Mouse (Mus musculus) gastrocnemius, postnatal 10 days (tissue): ENCODE results near the gene Tcte2. TPM values are rescaled to one million over a fixed set of nuclear protein-coding genes. Genes with fewer than 3 reads are reported as not detected.
"Not testable (repeated sequence)": the region's sequence is repeated elsewhere in the genome, so short reads cannot be mapped to it uniquely, and the experiment has no call there.

Source experiments
- DNase-seq: peaks from one replicate; pipeline ENCODE4 v3.0.0; 2021; ENCODE audit warnings: mixed read lengths
- total RNA-seq, 2 experiments: library from RNA; stranded (reverse); gene quantifications; 2 replicates each; pipeline ENCODE4 v1.2.3; 2021

Tcte2 gene
- total RNA-seq, 2 experiments from 2014 or later: 1.6 to 2.3 TPM

DNA sequence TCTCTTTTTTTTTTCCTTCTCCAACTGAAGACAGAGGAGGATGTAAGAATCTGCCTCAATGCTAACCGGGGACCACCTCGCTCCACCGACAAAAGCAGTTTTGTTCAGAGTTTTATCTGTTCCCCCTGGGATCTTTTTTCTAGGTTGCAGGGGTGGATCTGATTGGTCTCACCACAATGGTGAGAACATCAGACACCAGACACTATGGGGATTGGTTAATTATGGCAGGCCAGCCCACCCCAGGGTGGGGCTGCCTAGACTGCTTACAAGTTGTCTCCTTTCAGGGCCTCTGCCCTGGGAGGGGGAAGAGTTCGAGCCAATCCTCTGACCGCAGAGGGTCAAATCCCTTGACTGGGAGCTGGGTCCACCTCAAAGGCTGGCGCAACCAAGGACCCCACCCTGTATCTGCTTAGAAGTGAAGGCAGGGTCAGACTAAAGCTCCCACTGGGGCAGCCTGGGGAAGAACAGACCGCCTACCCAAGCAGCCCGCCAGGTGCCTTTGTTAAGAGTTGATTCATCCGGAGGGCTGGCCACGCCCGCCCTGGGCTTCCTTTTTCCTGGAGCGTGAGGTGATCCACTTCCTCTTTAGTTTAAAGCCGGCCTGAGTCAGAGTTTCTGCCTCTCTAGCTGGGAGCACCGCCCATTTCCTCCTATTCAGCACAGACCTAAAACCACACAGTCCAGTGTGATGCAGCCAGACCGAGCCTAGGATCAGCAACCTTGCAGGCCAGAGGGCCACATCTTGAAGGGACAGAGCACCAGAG lies 78.0 kb downstream of the Tcte2 start:
- DNase-seq: peak; percentile 44

DNA sequence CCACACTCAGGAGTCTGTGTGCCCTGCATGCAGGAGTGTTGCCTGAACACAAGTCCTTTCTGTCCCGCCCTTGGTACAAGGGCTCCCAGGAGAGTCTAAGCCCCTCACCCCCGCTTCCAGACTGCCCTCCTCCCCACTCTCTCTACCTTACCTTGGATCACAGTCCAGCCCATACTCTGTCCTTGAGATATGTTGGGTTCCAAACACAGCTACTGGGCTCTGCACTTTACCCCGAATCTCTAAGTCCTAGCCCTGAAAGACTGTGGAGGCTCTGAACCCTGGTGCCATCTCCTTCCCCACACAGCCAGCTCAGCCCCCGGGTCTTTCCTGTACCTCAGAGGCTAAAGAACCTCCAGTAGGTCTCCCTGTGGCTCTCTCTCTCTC lies 78.6 kb downstream of the Tcte2 start:
- DNase-seq: no peak

- no peak for DNase-seq
Measured at GRCm38 (mm10) chr17:13682378-13683026, 79.1 kb downstream of the Tcte2 start.

DNA sequence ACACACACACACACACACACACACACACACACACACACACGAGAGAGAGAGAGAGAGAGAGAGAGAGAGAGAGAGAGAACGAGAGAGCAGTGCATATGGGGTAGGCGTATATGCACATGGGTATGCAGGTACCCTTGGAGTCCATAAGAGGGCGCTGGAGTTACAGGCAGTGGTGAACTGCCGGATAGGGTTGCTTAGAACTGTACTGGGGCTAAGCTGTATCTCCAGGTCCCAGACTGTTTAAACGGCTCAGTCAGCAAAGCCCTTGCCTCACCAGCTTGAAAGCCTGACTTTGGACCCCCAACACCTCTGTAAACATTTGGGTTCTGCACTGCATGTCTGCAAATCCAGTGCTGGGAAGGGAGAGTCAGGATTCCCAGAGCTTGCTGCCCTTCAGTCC lies 79.9 kb downstream of the Tcte2 start:
- DNase-seq: no peak

- peak; percentile 32 for DNase-seq
Measured at GRCm38 (mm10) chr17:13681126-13681525, 80.5 kb downstream of the Tcte2 start.

DNA sequence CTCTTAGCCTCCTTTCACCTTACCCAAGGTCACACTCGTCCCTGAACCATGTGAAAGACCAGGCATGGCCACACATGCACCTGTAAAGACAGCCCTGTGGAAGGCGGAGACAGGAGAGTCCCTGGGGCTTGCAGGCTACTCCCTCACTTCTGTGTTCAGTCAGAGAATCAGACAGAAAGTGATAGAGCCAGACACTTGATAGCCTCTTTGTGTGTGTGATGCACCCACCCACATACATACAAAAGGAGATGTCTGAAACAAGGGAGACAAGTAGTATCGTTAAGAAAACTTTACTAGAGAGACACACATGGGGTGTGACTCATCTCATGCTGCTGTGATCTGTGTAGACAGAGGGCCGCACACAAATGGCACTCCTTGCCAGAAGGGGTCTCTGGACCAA lies 81.3 kb downstream of the Tcte2 start:
- no peak for DNase-seq

DNA sequence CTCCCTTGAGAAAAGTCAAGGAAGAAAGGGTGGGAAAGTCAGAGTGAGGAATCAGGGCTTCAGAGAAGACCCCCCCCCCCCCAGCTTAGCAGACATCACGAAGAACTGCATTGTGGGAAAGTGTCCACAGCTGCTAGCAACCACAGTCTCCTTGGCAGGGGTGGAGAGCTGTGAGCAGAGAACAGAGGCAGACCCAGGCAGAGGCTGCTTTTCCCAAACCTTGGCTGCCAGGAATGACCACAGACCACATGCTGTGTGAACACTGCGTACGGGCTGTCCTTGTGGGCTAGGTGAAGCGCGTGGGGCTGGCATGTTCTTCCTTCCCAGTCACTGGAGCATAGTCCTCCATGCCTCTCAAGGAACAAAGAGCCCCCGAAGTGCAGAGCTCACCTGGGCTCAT lies 81.9 kb downstream of the Tcte2 start:
- DNase-seq: no peak

DNA sequence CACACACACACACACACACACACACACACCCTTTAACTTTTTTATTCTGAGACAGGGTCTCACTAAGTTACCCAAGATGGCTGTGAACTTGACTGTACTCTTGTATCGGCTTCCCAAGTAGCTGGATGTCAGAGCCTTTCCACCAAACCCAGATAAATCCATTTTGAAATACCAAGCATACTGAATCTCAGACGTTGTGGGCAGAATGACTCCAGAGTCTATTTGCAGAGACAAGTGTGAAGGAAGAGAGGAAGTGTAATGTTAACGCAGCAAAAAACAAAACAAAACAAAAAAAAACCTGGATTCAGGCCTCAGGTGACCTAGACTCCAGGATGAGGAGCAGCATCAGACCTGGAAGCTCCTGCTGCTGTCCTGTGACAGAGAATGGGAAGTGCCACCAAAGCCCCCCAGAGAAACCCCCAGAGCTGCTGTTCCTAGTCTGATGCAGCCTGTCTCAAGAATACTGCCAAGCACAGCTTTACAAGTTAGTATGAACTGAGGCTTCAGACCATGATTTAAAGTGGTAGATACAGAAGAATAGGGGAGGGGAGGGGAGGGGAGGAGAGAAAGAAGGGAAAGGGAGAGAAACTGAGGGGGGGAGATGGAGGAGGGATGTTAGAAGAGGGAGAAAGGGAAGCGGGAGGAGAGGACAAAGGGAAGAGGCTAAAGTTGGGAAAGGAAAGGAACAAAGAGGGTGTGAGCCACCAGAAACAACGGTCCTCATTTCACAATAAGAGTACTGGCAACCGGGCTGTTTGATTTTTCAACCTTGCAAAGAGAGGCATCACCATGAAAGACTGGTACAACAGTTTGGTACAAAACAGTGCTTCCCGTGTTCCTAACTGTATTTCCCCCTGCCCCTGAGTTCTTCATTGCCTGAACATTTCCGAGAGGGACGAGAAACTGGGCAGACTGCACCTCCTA lies 84.1 kb downstream of the Tcte2 start:
- no peak for DNase-seq

GRCm38 (mm10) chr17:13676099-13676498 lies 85.5 kb downstream of the Tcte2 start:
- not testable (repeated sequence) for DNase-seq

GRCm38 (mm10) chr17:13675630-13676029 lies 86.0 kb downstream of the Tcte2 start:
- no peak for DNase-seq

- DNase-seq: no peak
Measured at GRCm38 (mm10) chr17:13674695-13675306, 86.8 kb downstream of the Tcte2 start.

DNA sequence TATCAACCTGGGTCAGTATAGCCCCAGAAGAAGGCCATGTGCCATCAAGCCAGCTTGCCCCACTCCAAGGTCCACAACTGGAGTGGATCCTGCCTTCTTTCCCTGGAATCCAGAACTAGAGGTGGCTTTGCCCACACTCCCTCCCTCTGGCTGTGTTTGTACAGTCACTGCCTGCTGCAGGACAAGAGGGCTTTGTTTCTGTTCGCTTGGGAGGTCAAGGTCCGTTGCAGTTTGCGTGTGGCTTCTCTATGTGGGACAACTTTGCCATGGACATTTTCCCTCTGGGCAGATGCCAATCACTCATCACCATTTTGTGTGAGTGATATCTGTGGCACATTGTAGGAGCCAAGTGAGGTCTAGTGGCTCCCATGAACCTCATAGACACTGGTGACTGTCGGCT lies 89.9 kb downstream of the Tcte2 start:
- no peak for DNase-seq

DNA sequence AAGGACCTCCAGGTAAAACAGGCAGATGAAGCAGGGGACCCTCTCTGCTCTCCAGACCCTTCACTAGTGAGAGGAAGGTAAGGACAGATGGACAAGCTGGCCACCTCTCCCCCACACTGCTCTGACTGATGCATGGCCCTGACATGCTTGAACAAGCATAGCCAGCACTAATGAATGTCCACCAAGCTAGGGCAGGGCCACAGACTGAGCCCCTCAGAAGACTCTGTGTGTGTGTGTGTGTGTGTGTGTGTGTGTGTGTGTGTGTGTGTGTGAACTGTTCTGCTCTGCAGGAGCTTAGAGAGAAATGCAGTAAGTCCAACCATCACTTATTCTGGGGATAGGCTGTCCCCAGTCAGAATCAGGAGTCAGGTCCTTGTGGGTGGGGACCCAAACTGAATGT lies 91.4 kb downstream of the Tcte2 start:
- DNase-seq: no peak

DNA sequence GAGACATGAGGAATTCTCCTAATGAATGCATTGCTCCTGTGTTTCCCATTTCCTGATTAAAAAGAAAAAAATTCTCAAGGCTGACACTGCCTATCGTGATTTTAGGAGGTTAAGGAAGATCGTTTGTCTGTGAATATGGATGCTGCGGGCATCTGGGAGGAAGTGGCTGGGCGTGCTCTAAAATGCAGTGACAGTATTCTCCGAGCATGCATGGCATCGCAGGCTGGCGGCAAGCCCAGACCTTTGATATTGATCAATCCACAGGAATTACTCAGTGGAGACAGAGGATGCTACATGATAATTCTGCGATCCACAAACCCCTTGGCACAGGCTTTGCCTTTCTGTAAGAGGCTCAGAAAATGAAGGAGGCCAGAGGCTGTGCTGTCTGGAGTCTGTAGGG lies 92.4 kb downstream of the Tcte2 start:
- peak; percentile 34 for DNase-seq

GRCm38 (mm10) chr17:13668052-13669015 lies 93.3 kb downstream of the Tcte2 start:
- DNase-seq: peak; percentile 43

- DNase-seq: no peak
Measured at GRCm38 (mm10) chr17:13667006-13667405, 94.6 kb downstream of the Tcte2 start.

GRCm38 (mm10) chr17:13665731-13666130 lies 95.9 kb downstream of the Tcte2 start:
- DNase-seq: no peak

- DNase-seq: no peak
Measured at GRCm38 (mm10) chr17:13663386-13664166, 98.0 kb downstream of the Tcte2 start.
